Mouse (Mus musculus) ES-Bruce4 (cell line): Measurements from ENCODE around the gene Rbms1. TPM values are rescaled to one million over a fixed set of nuclear protein-coding genes. Genes with fewer than 3 reads are reported as not detected.

ENCODE experiments used
- H3K27ac ChIP-seq: 2 replicates; pipeline ENCODE4 v1.5.1; 2012; ENCODE audit warnings: low read length, inconsistent platforms; ENCODE audit not compliant: insufficient read depth
- H3K27me3 ChIP-seq: 2 replicates; pipeline ENCODE4 v1.6.1; 2012; ENCODE audit warnings: mild to moderate bottlenecking, low read length, inconsistent platforms; ENCODE audit not compliant: control insufficient read depth, poor library complexity, insufficient read depth, severe bottlenecking
- H3K36me3 ChIP-seq: 2 replicates; pipeline ENCODE4 v1.6.1; 2012; ENCODE audit warnings: inconsistent platforms, mild to moderate bottlenecking, low read length, moderate library complexity; ENCODE audit not compliant: control insufficient read depth, poor library complexity, insufficient read depth, severe bottlenecking
- H3K4me1 ChIP-seq: one replicate; pipeline ENCODE4 v1.8.1; 2011; ENCODE audit warnings: low read length; ENCODE audit not compliant: control insufficient read depth, insufficient read depth
- H3K4me3 ChIP-seq: 2 replicates; pipeline ENCODE4 v1.5.1; 2011; ENCODE audit warnings: low read depth, mild to moderate bottlenecking, low read length
- H3K9ac ChIP-seq: 2 replicates; pipeline ENCODE4 v1.6.1; 2012; ENCODE audit warnings: low read depth, mild to moderate bottlenecking, inconsistent platforms; ENCODE audit not compliant: poor library complexity, severe bottlenecking
- H3K9me3 ChIP-seq: replicated peaks from 2 replicates; pipeline ENCODE4 v1.6.1; 2012; ENCODE audit warnings: mild to moderate bottlenecking, low read length, inconsistent platforms; ENCODE audit not compliant: control insufficient read depth, poor library complexity, insufficient read depth, severe bottlenecking
- CTCF ChIP-seq: IDR thresholded peaks from one replicate; pipeline ENCODE4 v1.8.1; 2011; ENCODE audit warnings: low read depth, low read length
- EP300 ChIP-seq: IDR thresholded peaks from 2 replicates; pipeline ENCODE4 v1.6.1; 2011; ENCODE audit warnings: low read depth, low read length; ENCODE audit not compliant: insufficient read depth
- POLR2A ChIP-seq: IDR thresholded peaks from one replicate; pipeline ENCODE4 v1.8.1; 2011; ENCODE audit warnings: low read length; ENCODE audit not compliant: insufficient read depth
- polyA plus RNA-seq: library from polyadenylated mRNA; stranded (reverse); fragments of >200 nt; gene quantifications from 2 replicates; pipeline ENCODE4 v1.2.4, GENCODE M21; 2011; ENCODE audit warnings: low read depth; ENCODE audit not compliant: missing spikeins, insufficient read depth, insufficient read length

The Rbms1 gene
- polyA plus RNA-seq, 1 experiment, result 174 TPM

GRCm38 (mm10) chr2:60936910-60937309, 26.1 kb downstream of the Rbms1 start:
- H3K4me1 ChIP-seq, result no peaks in the 10 kb centered on the region
- H3K27me3 ChIP-seq, result no peaks in the 10 kb centered on the region
- H3K9ac ChIP-seq, result no peak overlapping the region
- TF ChIP-seq EP300, result no peak
- H3K4me3 ChIP-seq, result no peak overlapping the region
- no peak overlapping the region for H3K27ac ChIP-seq
- no peaks in the 10 kb centered on the region for H3K9me3 ChIP-seq
- no peaks in the 10 kb centered on the region for H3K36me3 ChIP-seq

GRCm38 (mm10) chr2:60928948-60929347, 34.0 kb downstream of the Rbms1 start:
- Histone ChIP-seq H3K4me3 (no peak overlapping the region), H3K4me1 (no peaks in the 10 kb centered on the region)
- TF ChIP-seq CTCF (no peak), EP300 (no peak), POLR2A (no peak)

GRCm38 (mm10) chr2:60927906-60928775, 34.9 kb downstream of the Rbms1 start:
- Histone ChIP-seq H3K27ac (no peak overlapping the region), H3K27me3 (no peaks in the 10 kb centered on the region), H3K36me3 (no peaks in the 10 kb centered on the region), H3K4me1 (no peaks in the 10 kb centered on the region), H3K9me3 (no peaks in the 10 kb centered on the region), H3K4me3 (no peak overlapping the region), H3K9ac (no peak overlapping the region)
- no peak for TF ChIP-seq POLR2A
- TF ChIP-seq EP300, result no peak
- TF ChIP-seq CTCF, result no peak

More at GRCm38 (mm10) chr2:60928948-60929347, 34.0 kb downstream of the Rbms1 start:
- H3K36me3 ChIP-seq, result no peaks in the 10 kb centered on the region
- no peaks in the 10 kb centered on the region for H3K9me3 ChIP-seq
- no peak overlapping the region for H3K27ac ChIP-seq
- H3K9ac ChIP-seq, result no peak overlapping the region
- H3K27me3 ChIP-seq, result no peaks in the 10 kb centered on the region

- Histone ChIP-seq H3K9ac (no peak overlapping the region), H3K36me3 (no peaks in the 10 kb centered on the region), H3K4me3 (no peak overlapping the region), H3K9me3 (no peaks in the 10 kb centered on the region), H3K27ac (no peak overlapping the region), H3K4me1 (no peaks in the 10 kb centered on the region), H3K27me3 (no peaks in the 10 kb centered on the region)
- TF ChIP-seq EP300 (no peak), CTCF (no peak)
These were observed 37.9 kb downstream of the Rbms1 start for GRCm38 (mm10) chr2:60925063-60925462.

- Histone ChIP-seq H3K9ac (no peak overlapping the region), H3K4me1 (no peaks in the 10 kb centered on the region), H3K9me3 (no peaks in the 10 kb centered on the region), H3K4me3 (no peak overlapping the region), H3K36me3 (no peaks in the 10 kb centered on the region), H3K27me3 (no peaks in the 10 kb centered on the region), H3K27ac (no peak overlapping the region)
- TF ChIP-seq POLR2A (no peak), CTCF (no peak), EP300 (no peak)
These were observed 39.0 kb downstream of the Rbms1 start for GRCm38 (mm10) chr2:60923756-60924544.

GRCm38 (mm10) chr2:60923111-60923510, 39.9 kb downstream of the Rbms1 start:
- Histone ChIP-seq H3K9me3 (no peaks in the 10 kb centered on the region), H3K27ac (no peak overlapping the region), H3K4me1 (no peaks in the 10 kb centered on the region), H3K36me3 (no peaks in the 10 kb centered on the region), H3K4me3 (no peak overlapping the region), H3K27me3 (no peaks in the 10 kb centered on the region), H3K9ac (no peak overlapping the region)
- TF ChIP-seq EP300 (no peak), CTCF (no peak), POLR2A (no peak)
